Mouse (Mus musculus) heart, postnatal 4 days (tissue): ENCODE measurements at regions not wholly inside any gene's neighbourhood (a gene's known extent, or its start where the extent isn't known, plus 50 kb on each side); places are given as distances from the start of the nearest gene placed in this dataset.
"Not testable (repeated sequence)": the region's sequence is repeated elsewhere in the genome, so short reads cannot be mapped to it uniquely, and the experiment has no call there.

Experiments used
- DNase-seq: peaks from one replicate; pipeline ENCODE4 v3.0.0; 2021

DNA sequence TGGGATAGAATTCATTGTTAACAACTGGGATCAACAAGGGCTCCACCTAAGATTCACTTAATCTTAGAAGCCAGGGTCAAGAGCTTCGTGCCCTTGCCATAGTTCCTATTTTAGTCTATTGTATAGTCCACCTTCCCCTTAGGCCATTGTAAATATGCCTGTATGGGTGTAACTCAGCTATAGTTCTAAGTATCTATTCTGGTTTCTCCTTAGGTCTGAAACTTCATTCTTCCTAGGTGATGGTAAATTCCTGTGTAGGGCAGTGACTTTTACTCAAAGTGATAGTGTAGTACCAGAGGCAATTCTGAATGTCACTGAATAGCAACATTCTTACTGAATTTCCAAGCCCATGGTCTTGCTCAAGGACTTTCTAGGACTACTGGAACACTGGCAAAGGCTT, 989.4 kb downstream of the Ankrd7 start:
- DNase-seq, result not testable (repeated sequence)

- no peak for DNase-seq
These were observed 998.0 kb downstream of the Ankrd7 start for GRCm38 (mm10) chr6:19864101-19864500.

DNA sequence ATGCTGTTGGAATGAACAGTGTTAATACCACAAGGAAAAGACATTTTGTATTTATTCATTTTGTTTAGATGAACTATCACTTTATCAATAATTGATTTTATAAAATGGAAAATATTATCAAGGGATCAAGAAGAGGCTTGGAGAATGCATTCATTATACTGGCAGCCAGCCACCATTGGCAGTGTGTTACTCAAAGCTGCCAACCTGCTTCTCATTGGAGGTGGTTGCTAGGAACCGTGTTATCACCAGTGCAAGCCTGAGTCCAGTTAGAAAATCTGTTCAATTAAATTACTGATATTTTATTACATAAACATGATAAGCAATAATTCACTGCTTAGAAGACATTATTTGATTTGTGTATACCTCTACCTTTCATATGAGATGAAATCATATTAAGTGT, 1003.6 kb downstream of the Ankrd7 start:
- DNase-seq, result no peak

DNA sequence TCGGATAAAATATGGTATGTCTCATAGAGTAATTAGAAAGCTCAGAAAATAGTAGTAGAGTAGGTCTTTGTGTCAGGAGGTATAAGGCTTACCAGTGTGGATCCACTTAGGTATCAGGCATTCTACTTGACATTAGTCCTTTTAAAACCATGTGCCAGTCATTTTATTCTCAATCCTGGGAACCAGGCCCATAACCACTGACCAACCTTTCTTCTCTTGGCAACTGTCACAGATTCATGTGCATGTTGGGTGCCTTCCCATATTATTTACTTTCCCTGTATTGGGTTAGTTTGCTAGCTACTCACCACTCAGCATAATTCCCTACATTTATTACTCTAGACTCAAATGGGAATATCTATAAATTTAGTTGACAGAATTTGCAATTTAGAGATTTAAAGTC, 1045.1 kb downstream of the Ankrd7 start:
- no peak for DNase-seq

- not testable (repeated sequence) for DNase-seq
These were observed 1075.7 kb downstream of the Ankrd7 start for GRCm38 (mm10) chr6:19941784-19942183.

- DNase-seq, result no peak
These were observed 1078.2 kb downstream of the Ankrd7 start for GRCm38 (mm10) chr6:19944334-19944733.

GRCm38 (mm10) chr6:19945693-19946092, 1079.6 kb downstream of the Ankrd7 start:
- DNase-seq, result no peak

DNA sequence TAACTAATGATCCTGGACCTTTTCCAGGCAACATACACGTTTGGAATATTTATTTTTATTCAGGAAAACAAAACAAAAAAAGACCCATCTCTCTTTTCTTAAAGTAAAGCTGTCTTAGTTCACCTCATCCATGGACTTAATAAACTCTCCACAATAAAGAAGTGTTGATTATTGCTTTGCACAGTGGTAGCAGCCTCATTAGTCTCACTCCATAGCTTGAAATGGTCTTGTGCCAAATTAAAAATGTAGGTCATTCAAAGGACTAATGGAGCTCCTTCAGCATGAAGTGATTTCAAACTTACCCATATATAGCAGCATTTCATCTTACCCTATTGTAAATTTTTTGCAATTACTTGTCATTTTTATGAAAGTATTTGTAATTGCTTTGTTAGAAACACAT, 1109.8 kb downstream of the Ankrd7 start:
- no peak for DNase-seq

GRCm38 (mm10) chr6:19991829-19992228, 1125.7 kb downstream of the Ankrd7 start:
- DNase-seq, result no peak

GRCm38 (mm10) chr6:20028466-20028865, 1162.3 kb downstream of the Ankrd7 start:
- DNase-seq, result no peak

GRCm38 (mm10) chr6:20037769-20038168, 1171.7 kb downstream of the Ankrd7 start:
- DNase-seq, result peak; percentile 40

GRCm38 (mm10) chr6:20078666-20079065, 1136.6 kb upstream of the Kcnd2 start:
- no peak for DNase-seq

DNA sequence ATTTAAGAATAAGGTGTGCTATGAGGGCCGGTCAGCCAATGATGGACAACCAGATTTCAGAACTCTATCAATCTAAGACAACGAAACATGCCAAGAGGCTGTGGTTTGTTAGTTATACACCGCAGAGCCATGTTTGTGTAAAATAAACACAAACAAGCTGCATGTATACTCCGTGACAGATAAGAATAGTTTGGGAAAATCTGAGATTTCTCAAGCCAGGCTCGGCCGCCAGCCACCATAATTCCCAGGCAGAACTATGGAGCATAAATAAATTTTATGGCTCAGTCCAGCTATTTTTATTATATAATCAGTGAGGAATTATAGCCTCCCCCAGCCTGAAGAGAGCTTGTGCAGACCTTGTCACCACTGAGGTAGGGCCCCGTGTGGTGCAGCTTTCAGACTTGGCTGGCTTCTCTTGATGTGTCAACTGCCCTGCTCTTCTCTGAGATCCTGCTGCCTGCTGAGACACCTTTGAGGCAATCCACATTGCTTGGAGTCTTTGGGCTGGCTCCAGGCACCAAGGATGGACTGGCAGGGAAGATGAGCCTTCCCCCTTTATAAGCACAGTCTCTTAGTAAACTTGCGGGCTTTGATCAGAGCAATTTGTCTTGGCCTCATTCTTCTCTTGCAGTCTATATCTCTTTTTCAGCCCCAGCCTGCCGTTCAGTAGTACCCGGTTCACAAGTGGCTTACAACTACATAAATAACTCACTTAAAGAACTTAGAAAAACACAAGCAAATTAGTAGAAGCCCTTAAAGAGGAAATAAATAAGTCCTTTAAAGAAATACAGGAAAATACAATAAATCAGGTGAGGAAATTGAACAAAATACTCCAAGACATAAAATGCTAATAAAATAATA, 1123.0 kb upstream of the Kcnd2 start:
- DNase-seq, result no peak

DNA sequence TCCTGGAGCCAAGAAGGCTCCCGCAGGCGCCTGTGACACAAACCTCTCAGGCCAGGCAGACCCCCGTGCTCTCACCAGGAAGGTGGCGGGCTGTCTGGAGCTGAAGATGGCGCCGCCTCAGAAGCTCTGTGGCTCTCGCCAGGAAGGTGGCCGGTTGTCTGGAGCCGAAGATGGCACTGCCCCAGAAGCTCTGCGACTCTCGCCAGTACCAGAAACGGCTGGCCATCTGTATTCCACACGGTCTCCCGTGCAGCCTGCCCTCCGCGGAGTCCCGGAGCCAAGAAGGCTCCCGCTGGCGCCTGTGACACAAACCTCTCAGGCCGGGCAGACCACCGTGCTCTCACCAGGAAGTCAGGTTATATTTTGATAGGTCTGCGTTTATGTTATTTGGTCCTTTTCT, 1081.3 kb upstream of the Kcnd2 start:
- not testable (repeated sequence) for DNase-seq

DNA sequence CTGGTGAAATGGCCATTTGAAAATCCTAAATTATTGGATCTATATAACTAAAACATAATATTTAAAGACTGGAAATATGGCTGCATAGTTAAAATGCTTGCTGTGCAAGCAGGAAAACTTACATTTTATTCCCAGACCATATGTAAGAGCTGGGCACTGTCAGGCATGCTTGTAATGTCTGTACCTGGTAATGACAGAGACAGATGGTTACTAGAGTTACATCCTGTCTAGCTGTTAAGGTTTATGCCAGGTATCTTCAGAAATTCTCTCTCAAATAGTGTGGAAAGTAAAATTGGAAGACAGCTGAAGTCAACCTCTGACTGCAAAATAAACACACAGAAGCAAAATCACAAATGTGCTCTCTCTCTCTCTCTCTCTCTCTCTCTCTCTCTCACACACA, 1077.8 kb upstream of the Kcnd2 start:
- no peak for DNase-seq
